Mouse (Mus musculus): ENCODE measurements around the gene Btn1a1. TPM values are rescaled to one million over a fixed set of nuclear protein-coding genes. Genes with fewer than 3 reads are reported as not detected.

The Btn1a1 gene
- polyA plus RNA-seq, 1 experiment from 2014 or later: 0.11 TPM

DNA sequence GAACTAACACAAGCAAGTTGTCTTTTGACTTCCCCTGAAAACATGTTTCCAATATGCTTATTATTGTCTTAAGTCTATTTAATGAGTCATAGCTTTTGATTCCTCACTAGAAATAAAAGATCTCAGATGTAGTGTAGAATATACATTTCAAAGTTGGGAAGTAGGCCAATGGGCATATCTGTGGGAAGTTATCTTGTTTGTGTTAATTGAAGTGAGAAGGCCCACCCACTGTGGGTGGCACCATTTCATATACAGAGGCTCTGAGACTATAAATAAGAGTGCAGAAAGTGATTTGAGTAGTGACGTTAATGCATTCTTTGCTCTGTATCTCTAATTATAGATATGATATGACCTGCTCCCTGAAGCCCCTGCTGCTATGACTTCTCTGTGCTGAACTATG, 25.2 kb upstream of the Btn1a1 start:
- Histone ChIP-seq H3K4me3 (ENCODE audit: low read length) (no peak overlapping the region), H3K36me3 (ENCODE audit: insufficient read depth, low read length) (no peaks in the 10 kb centered on the region), H3K9ac (replicated peaks; ENCODE audit: low read length) (no peak overlapping the region), H3K27ac (ENCODE audit: low read length) (no peak overlapping the region), H3K4me2 (replicated peaks; ENCODE audit: low read depth, low read length) (no peak overlapping the region), H3K27me3 (ENCODE audit: insufficient read depth, low read length) (no peaks in the 10 kb centered on the region; the same call in 1 of the 2 replicates), H3K9me3 (ENCODE audit: low read length) (no peaks in the 10 kb centered on the region), H3K4me1 (ENCODE audit: insufficient read depth, low read length) (peaks cover 10% of the 10 kb centered on the region; the same call in 1 of the 2 replicates)
- ATAC-seq (ENCODE audit: low FRiP score, low TSS enrichment): no peak
- 65% methylated on average over 1 of the region's 1 CpGs for WGBS

DNA sequence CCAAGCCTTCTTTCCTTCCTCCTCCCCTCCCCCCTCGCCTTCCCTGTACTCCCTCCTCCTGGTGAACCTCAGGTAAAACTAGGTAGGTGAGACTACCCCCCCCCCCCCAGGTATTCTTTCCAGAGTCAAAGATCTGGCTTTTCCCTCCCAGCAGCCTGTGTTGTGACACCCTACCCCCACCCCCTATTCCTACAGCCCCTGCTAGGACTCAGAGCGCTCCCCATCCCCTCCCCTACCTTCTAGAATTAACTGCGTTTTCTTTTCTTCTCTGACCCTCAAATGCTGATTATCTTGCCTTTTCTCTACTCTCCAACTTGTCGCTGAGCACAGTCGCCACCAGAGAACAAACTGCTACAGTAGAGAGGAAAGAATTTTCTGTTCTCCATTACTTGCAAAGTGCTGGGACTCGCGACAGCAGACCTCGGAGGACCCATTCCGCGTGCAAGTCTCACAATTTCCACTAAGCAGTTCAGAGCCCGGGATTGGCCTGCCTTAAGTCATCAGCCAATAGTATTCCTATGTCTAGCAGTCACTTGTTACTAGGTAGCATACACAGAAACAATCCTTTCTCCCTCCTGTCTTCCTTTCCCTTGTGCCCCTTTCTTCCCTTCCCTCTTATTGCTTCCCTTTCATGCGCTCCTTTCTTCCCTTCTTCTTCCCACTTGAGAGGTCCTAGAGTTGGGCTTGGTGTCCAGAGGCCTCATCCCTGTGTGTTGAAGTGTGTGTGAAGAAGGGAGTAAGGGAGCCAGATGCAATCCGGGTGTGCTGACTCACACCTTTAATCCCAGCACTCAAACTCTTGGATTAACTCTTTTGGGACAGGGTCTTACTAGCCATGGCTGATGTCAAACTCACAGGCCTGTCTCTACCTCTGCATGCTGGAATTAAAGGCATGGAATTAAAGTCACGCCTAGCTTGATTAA, 23.0 kb upstream of the Btn1a1 start, which contains the start of gene Btn2a2:
Btn2a2 (minus strand) TSS at position 458 of the 923 bp plus-strand sequence.
- peak within 1 kb of the TSS; percentile 53 for H3K9ac ChIP-seq (replicated peaks; ENCODE audit: low read length)
- no peaks in the 10 kb centered on the region for H3K27me3 ChIP-seq (ENCODE audit: insufficient read depth, low read length)

DNA sequence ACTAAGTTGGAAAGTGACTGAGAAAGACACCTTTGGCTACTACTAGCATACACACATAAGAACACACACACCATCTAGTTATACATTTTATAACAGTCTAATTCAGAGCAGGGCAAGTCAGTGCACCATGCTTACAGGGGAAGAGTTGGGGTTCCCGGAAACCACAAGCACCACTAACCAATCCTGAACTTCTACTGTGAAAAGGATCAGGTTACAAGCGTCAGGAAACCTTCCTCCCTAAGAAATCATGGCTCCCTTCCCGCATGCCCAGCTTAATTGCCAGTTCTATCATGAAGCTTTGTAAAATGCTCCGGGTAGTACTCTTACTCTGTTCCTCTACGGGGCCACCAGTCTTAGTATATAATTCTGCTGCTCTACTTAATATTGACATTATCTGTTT, 19.6 kb upstream of the Btn1a1 start:
- Histone ChIP-seq H3K9ac (replicated peaks; ENCODE audit: low read length) (no peak overlapping the region), H3K27ac (ENCODE audit: low read length) (no peak overlapping the region), H3K4me3 (ENCODE audit: low read length) (no peak overlapping the region), H3K36me3 (ENCODE audit: insufficient read depth, low read length) (no peaks in the 10 kb centered on the region), H3K4me2 (replicated peaks; ENCODE audit: low read depth, low read length) (no peak overlapping the region), H3K9me3 (ENCODE audit: low read length) (no peaks in the 10 kb centered on the region), H3K27me3 (ENCODE audit: insufficient read depth, low read length) (no peaks in the 10 kb centered on the region), H3K4me1 (ENCODE audit: insufficient read depth, low read length) (peaks cover 10% of the 10 kb centered on the region; the same call in 1 of the 2 replicates)
- WGBS: 38% methylated on average over 5 of the region's 5 CpGs
- no peak for ATAC-seq (ENCODE audit: low FRiP score, low TSS enrichment)

More for the DNA sequence above, 23.0 kb upstream of the Btn1a1 start, which contains the start of gene Btn2a2:
- Histone ChIP-seq H3K36me3 (ENCODE audit: insufficient read depth, low read length) (no peaks in the 10 kb centered on the region), H3K4me2 (replicated peaks; ENCODE audit: low read depth, low read length) (peak within 1 kb of the TSS; percentile 84), H3K27ac (ENCODE audit: low read length) (no peak within 1 kb of the TSS), H3K4me3 (ENCODE audit: low read length) (peak within 1 kb of the TSS; percentile 49), H3K4me1 (ENCODE audit: insufficient read depth, low read length) (peaks cover 10% of the 10 kb centered on the region; the same call in 1 of the 2 replicates), H3K9me3 (ENCODE audit: low read length) (no peaks in the 10 kb centered on the region)
- WGBS: 3% methylated on average over 13 of the region's 14 CpGs
- ATAC-seq (ENCODE audit: low FRiP score, low TSS enrichment): peak; percentile 97

DNA sequence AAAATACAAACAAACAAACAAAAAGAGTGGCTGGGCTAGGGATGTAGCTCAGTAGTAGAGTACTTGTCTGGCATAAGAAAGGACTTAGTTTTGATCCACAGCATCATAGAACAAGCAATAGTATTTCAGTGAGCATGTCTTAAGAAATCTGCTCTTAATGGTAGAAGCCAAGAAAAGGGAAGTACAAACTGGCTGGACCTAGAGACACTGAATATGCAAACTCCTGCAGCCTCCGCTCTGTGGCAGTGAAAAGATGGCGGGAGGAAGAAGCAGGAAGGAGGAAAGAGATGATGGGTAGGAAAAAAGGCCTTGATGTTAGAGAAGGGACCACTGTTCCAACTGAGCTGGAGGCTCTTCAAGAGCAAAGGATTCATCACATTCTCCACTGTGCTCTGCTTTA, 17.5 kb upstream of the Btn1a1 start:
- no peak overlapping the region for H3K9ac ChIP-seq (replicated peaks; ENCODE audit: low read length)
- no peaks in the 10 kb centered on the region for H3K36me3 ChIP-seq (ENCODE audit: insufficient read depth, low read length)
- H3K4me2 ChIP-seq (replicated peaks; ENCODE audit: low read depth, low read length): no peak overlapping the region
- H3K9me3 ChIP-seq (ENCODE audit: low read length): no peaks in the 10 kb centered on the region
- 80% methylated on average over 2 of the region's 2 CpGs for WGBS
- H3K4me1 ChIP-seq (ENCODE audit: insufficient read depth, low read length): peaks cover 6% of the 10 kb centered on the region; the same call in 1 of the 2 replicates
- no peak for ATAC-seq (ENCODE audit: low FRiP score, low TSS enrichment)
- no peaks in the 10 kb centered on the region for H3K27me3 ChIP-seq (ENCODE audit: insufficient read depth, low read length)
- H3K27ac ChIP-seq (ENCODE audit: low read length): no peak overlapping the region
- H3K4me3 ChIP-seq (ENCODE audit: low read length): no peak overlapping the region

DNA sequence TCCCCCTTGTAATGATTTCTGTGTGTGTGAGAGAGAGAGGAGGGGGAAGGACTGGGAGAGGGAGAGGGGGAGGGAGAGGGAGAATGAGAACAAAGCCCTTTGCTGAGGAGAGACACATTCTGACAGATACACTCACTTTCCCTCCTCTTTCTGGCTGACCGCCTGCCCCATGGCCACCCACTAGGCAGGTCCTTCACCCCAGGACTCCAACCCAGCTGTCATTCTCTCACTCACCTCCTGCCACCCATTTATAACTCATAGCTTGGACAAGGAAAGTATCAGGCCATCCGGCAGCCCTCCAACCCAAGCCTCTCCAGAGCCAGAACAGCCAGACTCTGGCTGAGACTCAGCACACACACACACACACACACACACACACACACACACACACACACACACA, 10.0 kb upstream of the Btn1a1 start:
- H3K36me3 ChIP-seq (ENCODE audit: insufficient read depth, low read length): no peaks in the 10 kb centered on the region
- no peaks in the 10 kb centered on the region for H3K9me3 ChIP-seq (ENCODE audit: low read length)
- peak; percentile 65 for ATAC-seq (ENCODE audit: low FRiP score, low TSS enrichment)
- no peak overlapping the region for H3K9ac ChIP-seq (replicated peaks; ENCODE audit: low read length)
- H3K27ac ChIP-seq (ENCODE audit: low read length): no peak overlapping the region
- WGBS: 28% methylated on average over 2 of the region's 2 CpGs
- no peaks in the 10 kb centered on the region for H3K27me3 ChIP-seq (ENCODE audit: insufficient read depth, low read length)
- no peak overlapping the region for H3K4me2 ChIP-seq (replicated peaks; ENCODE audit: low read depth, low read length)
- H3K4me3 ChIP-seq (ENCODE audit: low read length): no peak overlapping the region
- no peaks in the 10 kb centered on the region for H3K4me1 ChIP-seq (ENCODE audit: insufficient read depth, low read length)

DNA sequence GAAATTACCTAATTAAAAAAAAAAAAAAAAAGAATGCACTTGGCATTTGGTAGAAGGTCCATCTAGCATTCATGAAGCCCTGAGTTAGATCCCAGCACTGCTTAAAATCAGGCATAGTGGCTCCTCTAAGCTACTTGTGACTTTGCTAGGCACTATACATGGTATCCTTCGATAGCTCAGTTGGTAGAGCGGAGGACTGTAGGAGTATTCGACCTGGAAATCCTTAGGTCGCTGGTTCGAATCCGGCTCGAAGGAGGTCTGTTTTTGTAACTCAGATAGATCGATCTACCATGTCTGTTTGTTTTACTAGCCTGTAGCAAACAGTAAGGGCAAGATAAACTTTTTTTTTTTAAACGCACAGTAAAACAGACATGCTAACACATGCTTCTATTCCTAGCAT, 1.2 kb upstream of the Btn1a1 start:
- peak; percentile 68; the same call in 1 of the 2 replicates for ATAC-seq (ENCODE audit: low FRiP score, low TSS enrichment)
- H3K9me3 ChIP-seq (ENCODE audit: low read length): no peaks in the 10 kb centered on the region
- no peak overlapping the region for H3K27ac ChIP-seq (ENCODE audit: low read length)
- WGBS: 4% methylated on average over 9 of the region's 9 CpGs
- no peak overlapping the region; the same call in 1 of the 2 replicates for H3K4me3 ChIP-seq (ENCODE audit: low read length)
- H3K36me3 ChIP-seq (ENCODE audit: insufficient read depth, low read length): no peaks in the 10 kb centered on the region
- H3K4me2 ChIP-seq (replicated peaks; ENCODE audit: low read depth, low read length): no peak overlapping the region
- no peaks in the 10 kb centered on the region for H3K27me3 ChIP-seq (ENCODE audit: insufficient read depth, low read length)
- no peak overlapping the region for H3K9ac ChIP-seq (replicated peaks; ENCODE audit: low read length)
- H3K4me1 ChIP-seq (ENCODE audit: insufficient read depth, low read length): peaks cover 15% of the 10 kb centered on the region

DNA sequence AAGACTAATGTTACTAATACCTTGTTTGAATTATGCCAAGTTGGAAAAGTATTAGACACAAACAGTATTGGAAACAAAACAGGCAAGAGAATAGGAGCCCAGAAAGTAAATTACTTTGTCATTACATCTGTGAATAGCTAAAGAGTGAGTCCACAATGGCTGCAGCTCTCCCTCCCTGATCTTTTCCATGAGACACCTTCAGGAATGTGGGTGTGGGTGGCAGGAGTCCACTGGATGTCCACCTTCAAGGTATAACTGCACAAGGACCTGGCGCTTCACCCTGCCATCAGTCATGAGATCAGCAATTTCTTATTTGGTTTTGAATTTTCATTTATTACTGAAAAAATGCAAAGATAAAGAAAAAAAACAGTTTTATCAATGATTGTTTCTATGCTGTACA, 605 bp upstream of the Btn1a1 start:
- peaks cover 15% of the 10 kb centered on the region for H3K4me1 ChIP-seq (ENCODE audit: insufficient read depth, low read length)
- H3K27me3 ChIP-seq (ENCODE audit: insufficient read depth, low read length): no peaks in the 10 kb centered on the region
- WGBS: 58% methylated on average over 1 of the region's 1 CpGs
- H3K4me3 ChIP-seq (ENCODE audit: low read length): no peak overlapping the region
- no peaks in the 10 kb centered on the region for H3K9me3 ChIP-seq (ENCODE audit: low read length)
- H3K4me2 ChIP-seq (replicated peaks; ENCODE audit: low read depth, low read length): peak overlapping the region; percentile 90; the same call in 1 of the 2 replicates
- H3K27ac ChIP-seq (ENCODE audit: low read length): no peak overlapping the region
- no peak for ATAC-seq (ENCODE audit: low FRiP score, low TSS enrichment)
- H3K36me3 ChIP-seq (ENCODE audit: insufficient read depth, low read length): no peaks in the 10 kb centered on the region
- no peak overlapping the region for H3K9ac ChIP-seq (replicated peaks; ENCODE audit: low read length)

DNA sequence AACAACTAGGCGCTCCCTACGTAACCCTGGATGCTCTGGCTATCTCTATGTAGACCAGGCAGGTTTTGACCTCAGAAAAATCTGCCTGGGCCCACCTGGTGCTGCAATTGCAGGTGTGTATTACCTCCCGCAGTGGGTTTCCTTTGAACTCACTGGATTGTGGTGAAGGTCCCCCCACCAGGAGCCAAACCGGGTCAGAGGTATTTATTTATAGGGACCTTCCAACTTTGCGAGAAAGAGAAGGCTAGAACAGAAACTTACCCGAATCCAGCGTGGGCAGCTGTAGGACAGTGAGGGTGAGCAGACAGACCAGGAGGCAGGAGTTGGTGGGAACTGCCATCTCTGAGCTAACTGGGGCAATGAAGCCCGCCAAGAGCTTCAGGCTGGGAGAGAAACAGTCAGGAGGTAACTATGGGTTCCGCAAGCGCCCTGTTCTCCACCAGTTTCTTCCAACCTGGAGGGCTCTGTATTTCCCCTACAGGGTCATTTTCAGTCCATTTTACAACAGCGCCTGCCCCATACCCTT, 797 bp downstream of the Btn1a1 start:
- no peaks in the 10 kb centered on the region for H3K27me3 ChIP-seq (ENCODE audit: insufficient read depth, low read length)
- H3K9me3 ChIP-seq (ENCODE audit: low read length): no peaks in the 10 kb centered on the region
- peak overlapping the region; percentile 90 for H3K4me2 ChIP-seq (replicated peaks; ENCODE audit: low read depth, low read length)
- H3K27ac ChIP-seq (ENCODE audit: low read length): no peak overlapping the region
- peak overlapping the region; percentile 52 for H3K4me3 ChIP-seq (ENCODE audit: low read length)
- no peak for ATAC-seq (ENCODE audit: low FRiP score, low TSS enrichment)
- H3K4me1 ChIP-seq (ENCODE audit: insufficient read depth, low read length): peaks cover 20% of the 10 kb centered on the region
- 3% methylated on average over 11 of the region's 11 CpGs for WGBS
- no peaks in the 10 kb centered on the region for H3K36me3 ChIP-seq (ENCODE audit: insufficient read depth, low read length)
- peak overlapping the region; percentile 57 for H3K9ac ChIP-seq (replicated peaks; ENCODE audit: low read length)

DNA sequence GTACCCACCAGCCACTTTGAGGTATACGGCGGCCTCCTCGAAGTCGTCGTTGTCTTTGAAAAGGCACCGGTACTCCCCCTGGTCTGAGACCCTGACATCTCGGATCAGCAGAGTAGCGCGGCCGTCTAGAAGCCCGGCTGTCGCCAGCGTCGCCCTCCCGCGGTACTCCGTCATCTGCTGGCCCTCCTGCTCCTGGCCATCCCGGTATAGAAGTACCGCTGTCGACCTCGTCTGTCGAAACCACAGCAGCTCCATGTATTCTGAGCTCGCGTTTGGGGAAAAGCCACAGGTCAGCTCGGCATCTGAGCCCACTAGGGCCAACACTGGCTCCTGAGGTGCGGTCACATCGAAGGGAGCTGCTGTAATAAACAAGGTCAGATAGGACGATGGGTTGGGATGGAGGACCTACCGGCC, 1.5 kb downstream of the Btn1a1 start:
- H3K4me1 ChIP-seq (ENCODE audit: insufficient read depth, low read length): peaks cover 27% of the 10 kb centered on the region
- H3K27me3 ChIP-seq (ENCODE audit: insufficient read depth, low read length): no peaks in the 10 kb centered on the region
- peak overlapping the region; percentile 57 for H3K9ac ChIP-seq (replicated peaks; ENCODE audit: low read length)
- H3K4me3 ChIP-seq (ENCODE audit: low read length): peak overlapping the region; percentile 52
- ATAC-seq (ENCODE audit: low FRiP score, low TSS enrichment): peak; percentile 62
- H3K4me2 ChIP-seq (replicated peaks; ENCODE audit: low read depth, low read length): peak overlapping the region; percentile 90
- no peak overlapping the region for H3K27ac ChIP-seq (ENCODE audit: low read length)
- 0% methylated on average over 29 of the region's 29 CpGs for WGBS
- no peaks in the 10 kb centered on the region for H3K36me3 ChIP-seq (ENCODE audit: insufficient read depth, low read length)
- H3K9me3 ChIP-seq (ENCODE audit: low read length): no peaks in the 10 kb centered on the region

Measured in kidney, embryonic 16.5 days (tissue).